Mouse (Mus musculus): ENCODE measurements around the gene Tenm4. TPM values are rescaled to one million over a fixed set of nuclear protein-coding genes. Genes with fewer than 3 reads are reported as not detected.

Gene Tenm4
- polyA plus RNA-seq, 1 experiment from 2014 or later, result 4.5 TPM

- no peak for DNase-seq (ENCODE audit: low spot score)
These were observed 772.8 kb downstream of the Tenm4 start for GRCm38 (mm10) chr7:96943715-96944377.

GRCm38 (mm10) chr7:96946501-96946900, 775.5 kb downstream of the Tenm4 start:
- DNase-seq (ENCODE audit: low spot score), result peak; percentile 11

GRCm38 (mm10) chr7:96951281-96952051, 780.4 kb downstream of the Tenm4 start, which contains the start of gene Nars2:
Gene Nars2 (plus strand): TSS chr7:96951505.
- peak; percentile 96 for DNase-seq (ENCODE audit: low spot score)

- no peak for DNase-seq (ENCODE audit: low spot score)
These were observed 781.0 kb downstream of the Tenm4 start for GRCm38 (mm10) chr7:96952094-96952493.

GRCm38 (mm10) chr7:96959168-96959567, 788.1 kb downstream of the Tenm4 start:
- DNase-seq (ENCODE audit: low spot score), result no peak

MicroRNAs within 50 kb of the gene (microRNA counts, 519-probe panel; counts per million panel counts)
- microRNA mmu-miR-708, result 473 counts per million, percentile 71 among the panel's probes with 10 or more counts

Small RNA genes lying within 50 kb of the gene (microRNA-seq; reads per million reads assigned to microRNA genes)
- gene Mir6394 (ENCODE audit: borderline number of aligned reads) (not detected), gene Mir708 (ENCODE audit: borderline number of aligned reads) (1,693 reads per million, percentile 77 among the genes with 10 or more reads in this experiment)

All from thymus, postnatal 0 days (tissue).